Mouse (Mus musculus): ENCODE results near the gene Elp4.

- TF ChIP-seq TCF3 (IDR thresholded peaks at IDR 0.05; ENCODE audit: insufficient read length, low read depth), result no peak
- no peak for TF ChIP-seq POLR2A (IDR thresholded peaks at IDR 0.05; ENCODE audit: insufficient read length, low read depth)
- no peak for TF ChIP-seq MYOG (IDR thresholded peaks at IDR 0.05; ENCODE audit: control insufficient read depth in 1 of 3, insufficient read depth in 1 of 3, insufficient read length in 2 of 3, low read depth in 2 of 3)
- no peak for TF ChIP-seq REST (IDR thresholded peaks at IDR 0.05; ENCODE audit: insufficient read depth, insufficient read length)
- no peak for TF ChIP-seq E2F4 (IDR thresholded peaks at IDR 0.05; ENCODE audit: insufficient read depth)
Observed at GRCm38 (mm10) chr2:105916671-105917070, 12.3 kb upstream of the Elp4 start.

Measured in myocyte (in vitro differentiated cells).